Mouse (Mus musculus) liver, adult 2 months (tissue): ENCODE data around the gene Rnf126.

Experiments used
- CTCF ChIP-seq: fragments of 200-500 bp; IDR thresholded peaks from 2 replicates; pipeline ENCODE4 v1.5.1; 2011; ENCODE audit warnings: low read depth, low read length, control low read depth
- POLR2A ChIP-seq: fragments of 200-500 bp; IDR thresholded peaks from 2 replicates; pipeline ENCODE4 v1.6.1; 2011; ENCODE audit warnings: low read length, control low read depth; ENCODE audit not compliant: insufficient read depth; ENCODE audit errors: extremely low read depth

DNA sequence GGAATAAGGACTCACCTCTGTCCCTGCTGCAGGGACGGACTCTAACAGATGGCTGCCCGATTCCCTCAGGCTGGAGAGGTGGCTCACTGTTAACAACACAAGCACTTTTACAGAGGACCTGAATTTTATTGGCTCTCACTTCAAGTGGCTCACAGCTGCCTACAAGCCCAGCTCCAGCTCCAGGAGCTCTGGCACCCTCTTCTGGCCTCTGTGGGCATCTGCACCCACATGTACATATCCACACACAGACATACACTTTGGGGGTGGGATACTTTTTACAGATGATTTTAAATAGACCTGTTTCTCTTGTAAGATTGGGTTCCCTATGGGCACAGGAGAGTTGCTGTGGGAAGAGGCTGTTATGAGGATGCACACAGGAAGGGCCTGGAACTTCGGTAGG, 5.6 kb upstream of the Rnf126 start:
- TF ChIP-seq POLR2A = no peak
- TF ChIP-seq CTCF = peak; percentile 28
